Mouse (Mus musculus): Measurements from ENCODE around the gene Ccdc40. TPM values are rescaled to one million over a fixed set of nuclear protein-coding genes. Genes with fewer than 3 reads are reported as not detected.

Ccdc40 gene
- polyA plus RNA-seq, 1 experiment from 2014 or later: 6.7 TPM

Other genes starting within 250 kb of the Ccdc40 start
- gene Enpp7, start 240.4 kb upstream of the Ccdc40 start, polyA plus RNA-seq (2015; fragmentation: Nextera tagmentation; extraction: Ambion mirVana): not detected in 2 replicates
- 54.4 and 64.8 TPM in 2 replicates for gene Cbx2, start 205.6 kb upstream of the Ccdc40 start, polyA plus RNA-seq (2015; fragmentation: Nextera tagmentation; extraction: Ambion mirVana)
- 6.8 and 10.7 TPM in 2 replicates for gene Cbx8, start 187.6 kb upstream of the Ccdc40 start, polyA plus RNA-seq (2015; fragmentation: Nextera tagmentation; extraction: Ambion mirVana)
- gene Cbx4, start 142.4 kb upstream of the Ccdc40 start, polyA plus RNA-seq (2015; fragmentation: Nextera tagmentation; extraction: Ambion mirVana): 13.0 and 14.4 TPM in 2 replicates
- 22.7 and 24.9 TPM in 2 replicates for gene Tbc1d16, start 73 bp upstream of the Ccdc40 start, polyA plus RNA-seq (2015; fragmentation: Nextera tagmentation; extraction: Ambion mirVana)
- gene Gaa, start 39.3 kb downstream of the Ccdc40 start, polyA plus RNA-seq (2015; fragmentation: Nextera tagmentation; extraction: Ambion mirVana): 58.5 and 61.0 TPM in 2 replicates
- gene Eif4a3, start 71.5 kb downstream of the Ccdc40 start, polyA plus RNA-seq (2015; fragmentation: Nextera tagmentation; extraction: Ambion mirVana): 339 and 385 TPM in 2 replicates
- 1.1 and 1.2 TPM in 2 replicates for gene Card14, start 79.2 kb downstream of the Ccdc40 start, polyA plus RNA-seq (2015; fragmentation: Nextera tagmentation; extraction: Ambion mirVana)
- gene Sgsh, start 127.0 kb downstream of the Ccdc40 start, polyA plus RNA-seq (2015; fragmentation: Nextera tagmentation; extraction: Ambion mirVana): 5.9 and 6.2 TPM in 2 replicates
- gene Slc26a11, start 127.0 kb downstream of the Ccdc40 start, polyA plus RNA-seq (2015; fragmentation: Nextera tagmentation; extraction: Ambion mirVana): 11.0 and 11.9 TPM in 2 replicates
- 1.9 and 2.1 TPM in 2 replicates for gene Rnf213, start 164.5 kb downstream of the Ccdc40 start, polyA plus RNA-seq (2015; fragmentation: Nextera tagmentation; extraction: Ambion mirVana)

Measured in embryonic facial prominence, embryonic 13.5 days (tissue).